Mouse (Mus musculus) C2C12 (cell line): ENCODE measurements around the gene Wdr45b.

Source experiments
- CTCF ChIP-seq: IDR thresholded peaks from one replicate; pipeline ENCODE4 v1.5.1; 2011; ENCODE audit not compliant: control insufficient read depth, insufficient read depth, insufficient read length
- MAX ChIP-seq: IDR thresholded peaks from one replicate; pipeline ENCODE4 v1.6.1; 2011; ENCODE audit warnings: mild to moderate bottlenecking, control low read depth
- MYOD1 ChIP-seq: IDR thresholded peaks from one replicate; pipeline ENCODE4 v1.6.1; 2011; ENCODE audit warnings: low read depth; ENCODE audit not compliant: control insufficient read depth, insufficient read length

GRCm38 (mm10) chr11:121390793-121391192 is 36.5 kb upstream of the Wdr45b start:
- TF ChIP-seq CTCF (no peak), MAX (no peak), MYOD1 (no peak)
